Mouse (Mus musculus) heart, postnatal 0 days (tissue): Measurements from ENCODE around the gene Nfasc.

Experiments used
- CTCF ChIP-seq: IDR thresholded peaks from 2 replicates; pipeline ENCODE4 v1.5.1; 2016; ENCODE audit warnings: antibody characterized with exemption, control low read depth, low read depth
- EP300 ChIP-seq: IDR thresholded peaks from 2 replicates; pipeline ENCODE4 v1.6.1; 2016; ENCODE audit warnings: antibody characterized with exemption, low read depth

- TF ChIP-seq CTCF, result no peak
- no peak for TF ChIP-seq EP300
Measured at GRCm38 (mm10) chr1:132537736-132538135, 203.9 kb downstream of the Nfasc start.
